Mouse (Mus musculus) cerebellum, adult (tissue): ENCODE results near the gene Gm47995.
A peak's percentile ranks its signal among the peaks of the same experiment; 100 is the strongest.
"Not testable (repeated sequence)": the region's sequence is repeated elsewhere in the genome, so short reads cannot be mapped to it uniquely, and the experiment has no call there.

Experiments used
- ATAC-seq: cut with Nextera tagmentation; 2 replicates; pipeline ENCODE4 v1.9.2; 2017; ENCODE audit warnings: mild to moderate bottlenecking, moderate library complexity, mixed read lengths; ENCODE audit not compliant: insufficient number of reproducible peaks, low FRiP score, low TSS enrichment

Gene Gm47995

DNA sequence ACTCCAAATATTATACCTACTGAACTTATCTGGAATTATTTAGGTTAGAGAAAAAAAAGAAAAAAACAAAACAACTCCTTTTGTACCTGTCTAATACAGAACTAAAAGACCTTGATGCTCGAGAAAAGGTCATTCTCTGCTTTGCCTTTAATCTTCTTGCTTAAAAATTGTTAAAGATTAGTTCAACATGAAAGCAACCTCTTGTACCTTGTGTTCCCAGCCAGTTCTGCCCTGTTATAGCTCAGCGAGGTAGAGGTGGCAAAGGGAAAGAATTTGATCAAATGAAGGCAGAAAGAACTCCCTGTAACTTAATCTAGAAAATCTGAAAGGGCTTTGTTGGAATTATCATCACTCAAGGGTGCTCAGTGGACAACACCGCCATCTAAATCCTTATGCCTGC, 12.1 kb upstream of the Gm47995 start:
- peak; percentile 26; the same call in 1 of the 2 replicates for ATAC-seq

DNA sequence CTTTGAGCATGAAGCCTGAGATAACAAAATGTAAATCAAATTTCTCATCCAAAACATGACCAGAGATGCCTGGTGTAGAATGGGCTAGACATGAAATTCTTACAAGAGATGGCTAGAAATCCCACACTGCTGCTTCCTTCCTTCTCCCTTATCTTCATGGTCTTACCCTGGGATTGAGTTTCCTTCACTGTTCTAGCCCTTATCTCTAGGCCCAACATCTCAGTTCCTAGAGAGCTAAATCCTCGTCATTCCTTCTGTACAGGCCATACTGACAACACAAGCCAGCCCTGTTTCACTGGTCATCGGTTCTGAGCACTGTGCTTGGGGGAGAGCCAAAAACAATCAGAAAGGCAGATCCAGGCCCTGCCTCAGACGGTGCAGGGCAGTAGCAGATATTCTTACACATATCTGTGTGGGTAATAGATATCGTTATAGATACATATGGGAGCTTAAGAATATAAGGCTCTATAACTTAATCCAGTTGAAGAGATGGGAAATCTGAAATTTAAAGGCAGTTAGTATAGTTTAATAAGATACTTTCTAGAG, 11.3 kb upstream of the Gm47995 start:
- ATAC-seq: not testable (repeated sequence)

DNA sequence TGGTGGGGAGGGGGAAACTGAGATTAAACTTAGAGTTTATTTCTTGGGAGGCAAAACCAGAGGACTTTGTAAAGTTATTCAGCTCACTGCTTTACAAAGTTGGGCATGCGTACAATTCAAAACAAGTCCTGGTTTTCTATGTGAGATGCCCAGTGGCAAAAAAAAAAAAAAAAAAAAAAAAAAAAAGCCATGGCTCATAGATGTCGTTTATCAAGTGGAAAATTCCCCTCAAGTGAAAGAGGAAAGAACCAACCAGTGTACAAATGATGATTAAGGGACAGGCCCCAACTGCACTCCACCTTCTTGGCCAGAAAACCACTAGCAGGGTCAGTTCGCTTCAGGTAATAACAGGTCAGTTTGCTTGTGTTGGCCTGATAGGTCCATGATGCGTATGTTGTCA, 9.8 kb upstream of the Gm47995 start:
- no peak for ATAC-seq

- ATAC-seq: not testable (repeated sequence)
Measured at GRCm38 (mm10) chr1:151192075-151192474, 6.2 kb upstream of the Gm47995 start, which contains the start of gene Gm8947. Gm8947 (plus strand) TSS chr1:151192376.

- not testable (repeated sequence) for ATAC-seq
Measured at GRCm38 (mm10) chr1:151192739-151193138, 5.5 kb upstream of the Gm47995 start.

DNA sequence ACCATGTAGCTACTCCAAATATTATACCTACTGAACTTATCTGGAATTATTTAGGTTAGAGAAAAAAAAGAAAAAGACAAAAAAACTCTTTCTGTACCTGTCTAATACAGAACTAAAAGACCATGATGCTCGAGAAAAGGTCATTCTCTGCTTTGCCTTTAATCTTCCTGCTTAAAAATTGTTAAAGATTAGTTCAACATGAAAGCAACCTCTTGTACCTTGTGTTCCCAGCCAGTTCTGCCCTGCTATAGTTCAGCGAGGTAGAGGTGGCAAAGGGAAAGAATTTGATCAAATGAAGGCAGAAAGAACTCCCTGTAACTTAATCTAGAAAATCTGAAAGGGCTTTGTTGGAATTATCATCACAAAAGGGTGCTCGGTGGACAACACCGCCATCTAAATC, 2.3 kb upstream of the Gm47995 start:
- not testable (repeated sequence) for ATAC-seq

GRCm38 (mm10) chr1:151196690-151197089, 1.6 kb upstream of the Gm47995 start:
- ATAC-seq: not testable (repeated sequence)

- peak; percentile 45; the same call in 1 of the 2 replicates for ATAC-seq
Measured at GRCm38 (mm10) chr1:151200620-151201019, 2.4 kb downstream of the Gm47995 start.

DNA sequence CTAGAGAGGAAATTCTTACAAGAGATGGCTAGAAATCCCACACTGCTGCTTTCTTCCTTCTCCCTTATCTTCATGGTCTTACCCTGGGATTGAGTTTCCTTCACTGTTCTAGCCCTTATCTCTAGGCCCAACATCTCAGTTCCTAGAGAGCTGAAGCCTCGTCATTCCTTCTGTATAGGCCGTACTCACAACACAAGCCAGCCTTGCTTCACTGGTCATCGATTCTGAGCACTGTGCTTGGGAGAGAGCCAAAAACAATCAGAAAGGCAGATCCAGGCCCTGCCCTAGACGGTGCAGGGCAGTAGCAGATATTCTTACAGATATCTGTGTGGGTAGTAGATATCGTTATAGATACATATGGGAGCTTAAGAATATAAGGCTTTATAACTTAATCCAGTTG, 4.5 kb downstream of the Gm47995 start:
- not testable (repeated sequence) for ATAC-seq

DNA sequence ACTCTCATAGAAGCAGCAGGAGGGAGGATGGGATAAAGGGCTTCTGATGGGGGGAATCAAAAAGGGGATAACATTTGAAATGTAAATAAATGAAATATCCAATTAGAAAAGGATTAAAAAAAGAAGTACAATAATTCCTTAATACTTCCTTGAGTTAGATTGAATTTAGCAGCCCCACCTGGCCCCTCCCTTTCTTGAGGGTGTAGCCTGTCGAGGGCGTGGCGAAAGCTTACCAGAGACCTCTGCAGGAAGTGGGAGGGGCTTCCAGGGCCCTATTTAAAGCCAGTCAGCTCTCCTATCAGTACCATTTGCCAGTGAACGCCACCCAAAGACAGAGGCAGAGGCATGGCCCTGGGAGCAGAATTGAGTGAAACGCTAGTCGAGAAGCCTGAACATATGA, 5.6 kb downstream of the Gm47995 start, which contains the start of gene 3110040M04Rik:
3110040M04Rik (plus strand) TSS at position 304 of the 400 bp plus-strand sequence.
- not testable (repeated sequence) for ATAC-seq

DNA sequence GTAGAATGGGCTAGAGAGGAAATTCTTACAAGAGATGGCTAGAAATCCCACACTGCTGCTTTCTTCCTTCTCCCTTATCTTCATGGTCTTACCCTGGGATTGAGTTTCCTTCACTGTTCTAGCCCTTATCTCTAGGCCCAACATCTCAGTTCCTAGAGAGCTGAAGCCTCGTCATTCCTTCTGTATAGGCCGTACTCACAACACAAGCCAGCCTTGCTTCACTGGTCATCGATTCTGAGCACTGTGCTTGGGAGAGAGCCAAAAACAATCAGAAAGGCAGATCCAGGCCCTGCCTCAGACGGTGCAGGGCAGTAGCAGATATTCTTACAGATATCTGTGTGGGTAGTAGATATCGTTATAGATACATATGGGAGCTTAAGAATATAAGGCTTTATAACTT, 10.2 kb downstream of the Gm47995 start:
- ATAC-seq: peak; percentile 36; the same call in 1 of the 2 replicates

DNA sequence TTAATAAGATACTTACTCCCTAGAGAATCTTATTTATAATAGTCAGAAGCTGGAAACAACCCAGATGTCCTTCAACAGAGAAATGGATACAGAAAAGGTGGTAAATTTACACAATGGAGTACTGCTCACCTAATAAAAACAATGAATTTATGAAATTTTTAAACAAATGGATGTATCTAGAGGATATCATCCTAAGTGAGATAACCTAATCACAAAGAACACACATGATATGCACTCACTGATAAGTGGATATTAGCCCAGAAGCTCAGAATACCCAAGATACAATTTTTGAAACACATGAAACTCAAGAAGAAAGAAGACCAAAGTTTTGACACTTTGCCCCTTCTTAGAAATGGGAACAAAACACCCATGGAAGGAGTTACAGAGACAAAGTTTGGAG, 10.7 kb downstream of the Gm47995 start:
- not testable (repeated sequence) for ATAC-seq

DNA sequence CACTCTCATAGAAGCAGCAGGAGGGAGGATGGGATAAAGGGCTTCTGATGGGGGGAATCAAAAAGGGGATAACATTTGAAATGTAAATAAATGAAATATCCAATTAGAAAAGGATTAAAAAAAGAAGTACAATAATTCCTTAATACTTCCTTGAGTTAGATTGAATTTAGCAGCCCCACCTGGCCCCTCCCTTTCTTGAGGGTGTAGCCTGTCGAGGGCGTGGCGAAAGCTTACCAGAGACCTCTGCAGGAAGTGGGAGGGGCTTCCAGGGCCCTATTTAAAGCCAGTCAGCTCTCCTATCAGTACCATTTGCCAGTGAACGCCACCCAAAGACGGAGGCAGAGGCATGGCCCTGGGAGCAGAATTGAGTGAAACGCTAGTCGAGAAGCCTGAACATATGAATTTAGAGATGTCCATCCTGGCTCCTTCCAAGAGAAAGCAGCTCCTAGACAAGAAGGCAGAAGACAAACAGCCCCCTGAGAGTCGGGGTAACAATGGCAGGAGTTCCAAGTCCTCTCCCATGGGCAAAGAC, 11.6 kb downstream of the Gm47995 start, which contains the start of gene Gm47996:
Gm47996 (plus strand) TSS at position 308 of the 532 bp plus-strand sequence.
- not testable (repeated sequence) for ATAC-seq

DNA sequence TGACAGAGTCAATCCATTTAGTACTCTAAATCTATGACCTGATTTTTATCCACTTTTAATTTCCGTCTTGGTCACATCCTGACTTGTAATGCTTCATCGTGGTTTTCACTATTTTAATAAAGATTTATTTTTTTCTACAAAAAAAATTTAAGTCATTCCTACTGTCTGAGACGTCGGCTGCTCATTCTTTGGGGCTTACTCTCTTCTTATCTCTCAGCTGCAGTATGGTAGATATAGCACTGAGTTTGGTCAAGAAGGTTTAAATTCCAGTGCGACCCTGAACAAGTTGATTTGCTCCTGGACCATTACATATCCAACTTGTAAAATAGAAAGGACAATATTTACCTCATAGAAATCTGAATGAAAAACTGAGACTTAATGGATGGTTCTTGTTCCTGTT, 13.4 kb downstream of the Gm47995 start:
- ATAC-seq: not testable (repeated sequence)

DNA sequence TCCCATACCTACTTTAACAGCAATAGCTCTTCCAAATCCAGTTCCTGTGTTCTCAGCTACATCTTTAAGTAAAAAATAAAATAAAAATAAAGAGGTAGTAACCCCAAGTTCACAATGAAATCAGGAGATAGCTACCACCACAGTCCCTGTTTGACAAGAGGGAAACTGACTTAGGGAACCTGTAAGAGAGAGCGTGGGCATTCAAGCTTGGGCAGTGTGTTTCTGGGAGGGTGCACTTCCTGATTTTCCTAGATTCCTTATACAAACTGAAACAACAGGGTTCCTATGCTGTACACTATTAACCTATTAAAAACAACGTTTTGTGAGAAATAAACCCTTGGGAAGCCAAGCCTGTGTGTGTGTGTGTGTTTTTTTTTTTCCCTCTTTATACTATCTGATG, 16.6 kb downstream of the Gm47995 start:
- ATAC-seq: no peak

DNA sequence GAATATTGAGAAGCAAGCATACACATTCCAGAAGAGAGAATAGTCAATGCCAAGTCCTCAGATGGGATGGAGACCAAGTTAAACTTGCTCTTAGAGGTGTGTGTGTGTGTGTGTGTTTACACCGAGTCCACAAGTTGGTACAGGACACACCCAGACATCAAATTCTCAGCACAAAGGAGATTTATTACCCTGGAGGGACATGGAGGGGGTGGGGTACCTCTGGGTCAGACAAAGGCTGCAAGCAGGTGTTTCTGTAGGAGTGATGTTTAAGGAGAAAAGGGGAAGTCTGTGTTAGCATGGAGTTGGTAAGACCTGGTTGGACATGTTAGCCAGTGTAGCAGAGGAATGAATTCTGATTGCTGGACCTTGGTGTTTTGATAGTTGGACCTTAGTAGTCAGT, 17.7 kb downstream of the Gm47995 start:
- no peak for ATAC-seq

DNA sequence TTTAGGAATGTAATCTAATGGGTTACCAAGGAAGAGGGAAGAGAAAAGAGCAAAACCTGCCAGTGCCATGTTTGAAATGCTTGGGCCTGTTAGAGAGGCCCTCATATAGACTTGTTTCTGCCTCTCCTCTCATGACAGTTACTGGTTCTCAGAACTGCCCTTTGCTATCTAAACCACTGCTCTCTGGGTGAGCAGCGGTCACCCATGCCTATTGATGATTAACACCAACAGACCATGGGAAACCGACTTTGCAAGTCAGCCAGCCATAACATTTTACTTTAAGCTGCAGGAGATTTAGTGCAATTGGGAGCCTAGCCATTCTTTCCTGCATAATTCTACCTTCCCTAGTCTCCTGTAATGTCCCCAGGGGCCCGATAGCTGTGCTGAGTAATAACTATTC, 18.2 kb downstream of the Gm47995 start:
- ATAC-seq: no peak

DNA sequence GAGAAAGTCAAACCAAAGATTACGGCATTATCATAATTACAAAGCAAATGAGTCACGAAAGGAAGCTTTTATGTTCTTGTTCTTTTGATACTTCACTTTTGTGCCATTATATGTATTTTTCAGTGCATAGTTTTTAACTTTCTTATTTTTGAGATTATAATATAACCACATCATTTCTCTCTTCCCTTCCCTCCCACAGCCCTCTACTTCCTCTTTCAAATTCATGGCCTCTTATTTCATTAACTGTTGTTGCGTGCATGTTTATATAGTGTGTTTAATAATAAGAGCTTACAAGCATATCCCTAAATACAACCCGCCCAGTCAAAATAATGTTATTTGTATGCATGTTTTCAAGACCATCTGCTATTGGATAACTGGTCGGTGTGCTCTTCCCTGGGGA, 20.8 kb downstream of the Gm47995 start:
- no peak for ATAC-seq

- no peak for ATAC-seq
Measured at GRCm38 (mm10) chr1:151220098-151220497, 21.9 kb downstream of the Gm47995 start.

GRCm38 (mm10) chr1:151222561-151223267, 24.5 kb downstream of the Gm47995 start:
- ATAC-seq: no peak

DNA sequence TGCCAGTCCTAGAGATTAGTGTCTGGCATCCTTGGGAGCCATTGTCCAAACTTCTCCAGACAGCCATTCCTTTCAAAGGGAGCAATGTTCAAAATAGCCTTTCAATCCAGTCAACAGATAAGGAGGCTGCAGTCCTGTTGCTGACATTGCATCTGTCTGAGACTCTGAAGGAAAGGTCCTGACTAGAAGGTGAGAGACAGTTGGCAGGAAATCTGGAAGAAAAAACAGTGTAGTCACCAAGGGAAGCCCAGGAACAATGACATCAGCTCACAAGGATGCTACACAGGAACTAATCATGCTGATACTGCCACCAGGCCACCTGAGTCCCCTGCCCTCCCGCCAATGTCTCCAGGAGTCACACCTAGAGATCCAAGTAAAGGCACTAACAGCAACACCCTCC, 25.1 kb downstream of the Gm47995 start:
- no peak for ATAC-seq
